Mouse (Mus musculus) hindbrain, embryonic 16.5 days (tissue): ENCODE measurements around the gene Slc22a2. TPM values are rescaled to one million over a fixed set of nuclear protein-coding genes. Genes with fewer than 3 reads are reported as not detected.
"Not testable (repeated sequence)": the region's sequence is repeated elsewhere in the genome, so short reads cannot be mapped to it uniquely, and the experiment has no call there.

ENCODE experiments used
- ATAC-seq: fragments of 200-750 bp; cut with Nextera tagmentation; 2 replicates; pipeline ENCODE4 v1.8.0; 2017; ENCODE audit warnings: moderate TSS enrichment, moderate library complexity
- H3K27ac ChIP-seq: fragments of 300-500 bp; sonication (generic); 2 replicates; pipeline ENCODE4 v1.5.1; 2014; ENCODE audit warnings: low read depth, mild to moderate bottlenecking, control low read depth, low read length, moderate library complexity
- H3K27me3 ChIP-seq: fragments of 300-500 bp; sonication (generic); replicated peaks from 2 replicates; pipeline ENCODE4 v1.6.1; 2014; ENCODE audit warnings: low read length; ENCODE audit not compliant: control insufficient read depth, insufficient read depth
- H3K36me3 ChIP-seq: fragments of 300-500 bp; sonication (generic); 2 replicates; pipeline ENCODE4 v1.6.1; 2014; ENCODE audit warnings: mild to moderate bottlenecking, low read length, moderate library complexity, mixed read lengths; ENCODE audit not compliant: control insufficient read depth, insufficient read depth
- H3K4me1 ChIP-seq: fragments of 300-500 bp; sonication (generic); 2 replicates; pipeline ENCODE4 v1.6.1; 2014; ENCODE audit warnings: low read depth, low read length; ENCODE audit not compliant: control insufficient read depth, insufficient read depth
- H3K4me2 ChIP-seq: fragments of 300-500 bp; sonication (generic); 2 replicates; pipeline ENCODE4 v1.6.1; 2014; ENCODE audit warnings: mild to moderate bottlenecking, low read length, control low read depth, moderate library complexity
- H3K4me3 ChIP-seq: fragments of 300-500 bp; sonication (generic); 2 replicates; pipeline ENCODE4 v1.5.1; 2014; ENCODE audit warnings: mild to moderate bottlenecking, low read length, control low read depth, moderate library complexity
- H3K9ac ChIP-seq: fragments of 300-500 bp; sonication (generic); 2 replicates; pipeline ENCODE4 v1.6.1; 2014; ENCODE audit warnings: low read depth, mild to moderate bottlenecking, control low read depth, low read length, moderate library complexity
- H3K9me3 ChIP-seq: fragments of 300-500 bp; sonication (generic); 2 replicates; pipeline ENCODE4 v1.6.1; 2014; ENCODE audit warnings: mild to moderate bottlenecking, low read length, moderate library complexity; ENCODE audit not compliant: control insufficient read depth
- WGBS: fragments of 180-500 bp; shearing (Covaris S2); extraction: QIAGEN DNeasy Blood & Tissue Kit; methylation state at CpG from one replicate; pipeline ENCODE4 v1.1.7; 2014; 5-methylcytosine and 5-hydroxymethylcytosine counted together
- polyA plus RNA-seq: library from polyadenylated mRNA; unstranded; fragments of >200 nt; fragmentation: Nextera tagmentation; extraction: Ambion mirVana; gene quantifications from 2 replicates; pipeline ENCODE4 v1.2.1, GENCODE M21; 2015

The Slc22a2 gene
- 1.0 and 2.5 TPM in 2 replicates for polyA plus RNA-seq

DNA sequence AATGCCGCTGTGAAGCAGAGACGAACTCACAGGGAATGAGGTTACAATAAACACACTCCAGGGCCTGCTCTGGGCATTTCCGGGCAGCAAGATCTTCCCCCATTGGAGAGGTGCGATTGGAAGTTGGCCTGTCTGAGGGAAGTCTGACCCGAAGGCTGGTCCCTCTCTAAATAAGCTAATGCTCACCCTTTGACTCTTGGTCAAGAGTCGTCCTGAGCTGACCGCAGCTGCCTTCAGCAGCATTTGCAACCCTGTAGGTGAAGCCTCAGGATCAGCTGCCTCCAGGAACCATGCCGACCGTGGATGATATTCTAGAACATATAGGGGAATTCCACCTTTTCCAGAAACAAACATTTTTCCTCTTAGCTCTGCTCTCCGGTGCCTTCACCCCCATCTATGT, at the start of gene Slc22a2:
Gene Slc22a2, plus strand, starts transcription at position 142 of the 400 bp plus-strand sequence.
- Histone ChIP-seq H3K36me3 (no peaks in the 10 kb centered on the region), H3K9me3 (no peaks in the 10 kb centered on the region), H3K4me2 (no peak within 1 kb of the TSS), H3K4me3 (no peak within 1 kb of the TSS), H3K9ac (no peak within 1 kb of the TSS), H3K4me1 (peaks cover 3% of the 10 kb centered on the region; the same call in 1 of the 2 replicates), H3K27me3 (no peaks in the 10 kb centered on the region), H3K27ac (no peak within 1 kb of the TSS)
- 67% methylated on average over 10 of the region's 10 CpGs for WGBS
- ATAC-seq, result no peak

DNA sequence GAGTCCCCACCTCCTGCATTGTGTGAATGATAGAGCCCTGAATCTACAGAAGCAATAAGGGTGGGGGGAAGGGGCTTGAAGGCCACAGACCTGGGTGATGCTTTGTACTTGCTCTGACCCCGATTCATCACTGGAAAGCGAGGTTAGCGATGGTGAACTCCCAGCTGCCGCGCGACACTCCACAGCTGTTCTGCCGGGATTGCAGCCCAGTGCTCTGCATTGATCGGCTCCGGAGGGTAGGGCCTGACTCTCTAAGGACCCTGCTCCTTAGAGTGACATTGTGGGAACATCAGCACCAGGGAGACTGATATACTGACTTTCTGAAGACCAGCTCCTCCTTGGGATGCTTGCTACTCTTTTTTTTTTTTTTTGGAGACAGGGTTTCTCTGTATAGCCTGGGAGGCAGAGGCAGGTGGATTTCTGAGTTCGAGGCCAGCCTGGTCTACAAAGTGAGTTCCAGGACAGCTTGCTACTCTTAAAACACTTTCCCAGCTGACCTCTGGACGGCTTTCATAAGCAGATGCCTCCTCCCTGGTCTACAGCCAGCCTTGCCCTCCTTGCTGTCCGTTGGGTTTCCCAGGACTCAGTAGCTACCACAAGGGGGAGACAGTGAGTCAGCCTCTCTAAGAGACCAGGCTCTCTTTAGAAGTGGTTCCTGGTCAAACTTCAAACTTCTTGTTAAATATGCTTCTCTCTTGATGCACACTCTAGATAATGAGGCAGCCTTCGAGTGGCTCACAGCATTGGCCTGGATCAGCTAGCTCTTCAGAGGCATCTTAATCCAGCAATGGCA, 49.4 kb upstream of the Slc22a2 start:
- Histone ChIP-seq H3K9me3 (no peaks in the 10 kb centered on the region), H3K36me3 (no peaks in the 10 kb centered on the region)
- WGBS, result 58% methylated on average over 13 of the region's 13 CpGs

DNA sequence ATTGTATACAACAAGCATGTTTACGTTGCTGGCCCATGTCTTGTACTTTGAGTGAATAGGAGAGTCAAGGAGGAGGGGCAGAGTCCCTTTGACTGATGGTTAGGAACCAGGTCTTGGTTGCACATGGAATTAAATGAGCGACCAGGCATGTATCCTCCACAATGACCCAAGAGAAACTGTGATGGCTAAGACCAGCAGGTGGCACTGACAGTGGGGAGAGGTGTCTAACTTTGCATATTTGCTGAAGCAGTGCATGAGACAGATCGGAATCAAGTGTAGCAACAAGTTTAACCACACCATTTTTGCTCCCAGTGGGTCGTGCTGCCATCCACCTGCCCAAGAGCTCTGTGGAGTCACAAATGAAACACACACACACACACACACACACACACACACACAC, 21.7 kb upstream of the Slc22a2 start:
- Histone ChIP-seq H3K36me3 (no peaks in the 10 kb centered on the region), H3K27ac (no peak overlapping the region), H3K9me3 (no peaks in the 10 kb centered on the region; the same call in 1 of the 2 replicates), H3K27me3 (no peaks in the 10 kb centered on the region), H3K9ac (no peak overlapping the region), H3K4me1 (no peaks in the 10 kb centered on the region), H3K4me3 (no peak overlapping the region), H3K4me2 (no peak overlapping the region)
- no peak for ATAC-seq
- WGBS, result 87% methylated on average over 4 of the region's 4 CpGs

More for the DNA sequence above, 49.4 kb upstream of the Slc22a2 start:
- H3K27me3 ChIP-seq, result no peaks in the 10 kb centered on the region
- ATAC-seq, result no peak
- H3K4me2 ChIP-seq, result no peak overlapping the region
- no peak overlapping the region for H3K4me3 ChIP-seq
- H3K4me1 ChIP-seq, result no peaks in the 10 kb centered on the region
- no peak overlapping the region for H3K9ac ChIP-seq
- H3K27ac ChIP-seq, result no peak overlapping the region

DNA sequence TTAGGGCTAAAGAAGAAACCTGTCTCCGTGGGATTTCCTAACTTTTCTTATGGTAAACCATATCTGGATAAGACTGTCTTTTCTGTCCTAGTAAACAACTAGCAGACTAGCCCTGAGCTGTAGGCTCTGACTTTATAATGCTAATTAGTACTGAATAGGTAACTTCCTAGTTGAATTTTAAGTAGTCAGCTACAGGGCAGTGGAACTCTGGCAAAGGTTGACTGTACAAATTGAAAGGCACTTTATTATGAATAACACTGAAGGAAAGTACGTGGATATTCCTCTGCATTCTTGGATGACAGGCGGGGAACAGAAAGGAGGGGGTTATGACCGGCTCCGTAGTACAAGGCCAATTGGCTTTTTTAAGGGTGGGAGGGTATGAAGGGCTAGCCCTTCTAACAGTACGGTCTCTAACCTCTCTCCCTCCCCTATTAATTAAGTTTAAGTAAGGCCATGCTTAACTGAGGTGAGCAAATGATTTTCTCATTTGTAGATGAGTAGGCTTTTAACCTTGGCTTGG, 19.4 kb upstream of the Slc22a2 start:
- not testable (repeated sequence) for H3K27me3 ChIP-seq, H3K4me1 ChIP-seq, H3K9ac ChIP-seq, H3K4me3 ChIP-seq, H3K36me3 ChIP-seq, ATAC-seq, H3K27ac ChIP-seq, H3K4me2 ChIP-seq, H3K9me3 ChIP-seq
- 90% methylated on average over 6 of the region's 6 CpGs for whole genome bisulfite sequencing

DNA sequence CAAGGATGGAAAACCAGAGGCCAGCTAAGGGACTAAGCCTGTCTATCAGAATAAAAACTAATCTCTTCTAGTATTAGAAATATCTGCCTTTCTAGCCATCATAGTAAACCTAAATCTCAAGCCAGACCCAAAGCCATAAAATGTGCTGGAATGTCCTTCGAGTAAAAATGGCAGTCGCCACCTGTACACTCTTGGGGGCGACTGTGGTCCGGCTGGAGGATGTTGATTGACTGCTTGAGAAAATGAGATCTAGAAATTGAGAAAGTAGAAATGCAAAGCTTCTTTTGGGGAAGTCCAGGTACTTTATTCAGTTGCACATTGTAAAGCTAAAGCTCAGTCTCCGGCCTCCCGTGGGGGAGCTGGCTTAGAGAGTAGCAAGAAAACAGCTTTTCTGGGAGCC, 18.5 kb upstream of the Slc22a2 start:
- no peaks in the 10 kb centered on the region for H3K4me1 ChIP-seq
- no peak for ATAC-seq
- H3K27ac ChIP-seq, result no peak overlapping the region
- H3K4me2 ChIP-seq, result no peak overlapping the region
- WGBS, result 94% methylated on average over 6 of the region's 6 CpGs
- H3K4me3 ChIP-seq, result no peak overlapping the region
- H3K36me3 ChIP-seq, result no peaks in the 10 kb centered on the region
- no peaks in the 10 kb centered on the region for H3K27me3 ChIP-seq
- H3K9me3 ChIP-seq, result no peaks in the 10 kb centered on the region
- no peak overlapping the region for H3K9ac ChIP-seq

DNA sequence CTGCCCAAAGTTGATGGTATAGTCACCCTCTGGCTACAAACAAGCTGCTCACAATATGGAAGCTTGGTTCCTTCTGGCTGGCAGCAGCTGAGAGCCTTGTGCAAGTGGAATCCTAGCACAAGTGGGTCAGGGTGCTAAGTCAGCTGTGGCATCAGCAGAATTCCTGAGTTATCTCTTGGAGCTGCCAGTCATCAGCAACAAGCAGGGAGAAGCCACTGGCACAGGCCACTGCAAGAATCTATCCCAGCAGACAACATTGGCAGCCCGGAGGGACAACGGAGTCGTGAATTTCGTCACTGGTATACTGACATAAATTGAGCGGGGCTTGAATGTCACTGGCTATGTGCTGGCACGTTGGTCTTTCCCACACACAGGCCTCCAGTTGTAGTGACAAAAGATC, 12.6 kb upstream of the Slc22a2 start:
- Histone ChIP-seq H3K27ac (no peak overlapping the region), H3K9me3 (no peaks in the 10 kb centered on the region), H3K4me1 (no peaks in the 10 kb centered on the region), H3K36me3 (no peaks in the 10 kb centered on the region), H3K4me2 (no peak overlapping the region), H3K27me3 (no peaks in the 10 kb centered on the region), H3K4me3 (no peak overlapping the region), H3K9ac (no peak overlapping the region)
- WGBS, result 73% methylated on average over 6 of the region's 6 CpGs
- ATAC-seq, result no peak

DNA sequence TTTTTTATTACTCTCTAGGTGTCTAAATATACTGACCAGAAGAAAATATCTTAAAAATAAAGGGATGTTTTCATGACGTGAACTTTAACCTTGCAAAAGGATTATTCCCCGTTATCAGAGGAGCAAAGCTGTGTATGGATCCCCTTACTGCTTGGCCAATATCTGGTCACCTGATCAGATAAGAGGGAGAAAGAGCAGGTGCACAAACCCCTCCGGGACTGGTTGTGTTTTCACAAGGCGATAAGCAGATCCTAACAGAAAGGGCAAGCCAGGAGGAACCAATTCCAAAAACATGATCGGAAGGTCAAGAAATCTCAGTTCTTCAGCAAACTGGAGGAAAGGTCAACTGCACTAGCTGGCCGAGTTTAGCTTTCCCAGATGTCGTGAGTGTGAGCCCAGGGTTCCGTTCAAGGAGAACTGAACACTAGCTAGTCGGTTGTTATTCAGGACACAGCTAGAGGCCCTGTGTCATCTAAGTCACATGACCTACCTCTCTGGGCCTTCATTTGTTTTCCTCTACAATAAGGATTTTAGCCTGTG, 11.9 kb upstream of the Slc22a2 start:
- H3K9me3 ChIP-seq, result no peaks in the 10 kb centered on the region
- WGBS, result 77% methylated on average over 9 of the region's 9 CpGs

DNA sequence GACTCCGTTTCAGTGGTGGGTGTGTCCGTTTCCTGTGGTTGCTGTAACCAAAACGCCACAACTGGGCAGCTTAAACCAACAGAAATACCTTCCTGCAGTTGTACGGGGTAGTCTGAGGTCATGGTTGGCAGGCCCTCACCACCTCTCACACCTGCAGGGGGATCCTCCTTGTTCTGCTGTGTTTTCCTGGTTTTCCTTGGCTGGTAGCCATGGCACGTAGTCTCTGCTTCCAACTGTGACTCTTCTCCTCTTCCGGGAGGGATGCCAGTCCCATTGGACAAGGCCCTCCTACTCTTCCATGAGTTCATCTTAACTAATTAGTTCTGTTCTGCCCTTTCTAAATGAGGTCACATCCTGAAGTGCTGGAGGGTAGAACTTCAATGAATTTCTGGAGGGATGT, 8.5 kb upstream of the Slc22a2 start:
- Histone ChIP-seq H3K4me1 (no peaks in the 10 kb centered on the region), H3K27ac (no peak overlapping the region), H3K4me2 (no peak overlapping the region), H3K27me3 (no peaks in the 10 kb centered on the region), H3K36me3 (no peaks in the 10 kb centered on the region), H3K9me3 (no peaks in the 10 kb centered on the region), H3K4me3 (no peak overlapping the region), H3K9ac (no peak overlapping the region)
- 66% methylated on average over 6 of the region's 6 CpGs for WGBS
- ATAC-seq, result no peak

More for the DNA sequence above, 11.9 kb upstream of the Slc22a2 start:
- Histone ChIP-seq H3K27ac (no peak overlapping the region), H3K4me2 (no peak overlapping the region), H3K27me3 (no peaks in the 10 kb centered on the region), H3K9ac (no peak overlapping the region), H3K36me3 (no peaks in the 10 kb centered on the region), H3K4me3 (no peak overlapping the region), H3K4me1 (no peaks in the 10 kb centered on the region)
- no peak for ATAC-seq

DNA sequence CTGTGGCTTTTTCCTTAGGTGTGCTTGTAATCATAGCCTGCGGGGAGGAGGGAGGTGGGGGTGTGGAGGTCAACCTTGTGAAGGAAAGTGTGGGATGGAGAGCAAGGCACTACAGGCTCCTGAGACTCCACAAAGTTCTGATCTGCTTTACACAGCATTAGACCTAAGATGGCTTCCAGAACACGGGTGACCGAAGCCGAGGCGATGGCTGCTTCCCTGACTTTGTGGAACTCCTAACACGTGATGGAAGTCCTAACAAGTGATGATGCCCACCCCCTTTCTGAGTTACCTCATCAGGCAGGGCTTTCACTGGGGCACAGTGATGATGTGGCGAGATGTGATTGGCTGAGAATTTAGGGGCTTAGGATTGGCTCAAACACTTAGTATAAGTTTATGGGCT, 6.8 kb upstream of the Slc22a2 start:
- Histone ChIP-seq H3K9me3 (no peaks in the 10 kb centered on the region), H3K9ac (no peak overlapping the region), H3K36me3 (no peaks in the 10 kb centered on the region), H3K4me1 (no peaks in the 10 kb centered on the region), H3K4me2 (no peak overlapping the region), H3K4me3 (no peak overlapping the region), H3K27ac (no peak overlapping the region), H3K27me3 (no peaks in the 10 kb centered on the region)
- 93% methylated on average over 7 of the region's 7 CpGs for WGBS
- ATAC-seq, result no peak
